Mouse (Mus musculus) macrophage (primary cell): ENCODE data around the gene Slc16a14. TPM values are rescaled to one million over a fixed set of nuclear protein-coding genes. Genes with fewer than 3 reads are reported as not detected.
"Not testable (repeated sequence)": the region's sequence is repeated elsewhere in the genome, so short reads cannot be mapped to it uniquely, and the experiment has no call there.

Experiments
- H3K27ac ChIP-seq: fragments of 350-480 bp; formaldehyde crosslinking; 2 replicates; pipeline ENCODE4 v1.9.0; 2021
- H3K36me3 ChIP-seq: fragments of 350-480 bp; formaldehyde crosslinking; 2 replicates; pipeline ENCODE4 v1.9.0; 2021; ENCODE audit errors: inconsistent target
- H3K4me3 ChIP-seq: fragments of 350-480 bp; formaldehyde crosslinking; 2 replicates; pipeline ENCODE4 v1.9.0; 2021; ENCODE audit errors: inconsistent target
- H3K79me2 ChIP-seq: fragments of 350-480 bp; formaldehyde crosslinking; 2 replicates; pipeline ENCODE4 v1.9.0; 2021; ENCODE audit errors: inconsistent target
- WGBS: methylation state at CpG from one replicate; pipeline ENCODE4 v1.1.7; 2026; ENCODE audit warnings: inconsistent platforms; ENCODE audit not compliant: missing documents; 5-methylcytosine and 5-hydroxymethylcytosine counted together
- polyA plus RNA-seq: library from polyadenylated mRNA; stranded (reverse); fragments of 250-400 nt; gene quantifications from 3 replicates; pipeline ENCODE4 v1.2.4, GENCODE M21; 2018; ENCODE audit warnings: inconsistent platforms
- total RNA-seq, 78 experiments: library from RNA; depleted of rRNA; stranded (reverse); fragments of 250-400 nt; gene quantifications; 1 replicate in 9 of 78; 2 replicates in 24 of 78; 3 replicates in 43 of 78; 4 replicates in 2 of 78; pipeline ENCODE4 v1.2.4; 2018; ENCODE audit warnings: inconsistent platforms in 56 of 78

Gene Slc16a14
- total RNA-seq (2018; cell fraction: chromatin; rRNA removed), result under 1 TPM in 9 of 26 experiments, not detected in 17; 0.16 to 0.38 (median 0.25) TPM
- total RNA-seq (2018; cell fraction: cytosol; rRNA removed), result under 1 TPM in 18 of 26 experiments, not detected in 8; 0.03 to 0.28 (median 0.07) TPM
- total RNA-seq (2018; cell fraction: nucleus; rRNA removed), result under 1 TPM in 3 of 26 experiments, not detected in 23; 0.20 to 0.77 (median 0.33) TPM
- 0.06 to 0.07 TPM in 2 of 3 replicates, not detected in the other for polyA plus RNA-seq

- Histone ChIP-seq H3K27ac (no peak within 1 kb of the TSS), H3K4me3 (peak within 1 kb of the TSS; percentile 5; the same call in 1 of the 2 replicates), H3K36me3 (no peaks in the 10 kb centered on the region), H3K79me2 (no peaks in the 10 kb centered on the region)
- WGBS, result 2% methylated on average over 58 of the region's 59 CpGs
These were observed at the start of gene Slc16a14 for GRCm38 (mm10) chr1:84934503-84935333. Slc16a14 (minus strand) TSS chr1:84935134.

DNA sequence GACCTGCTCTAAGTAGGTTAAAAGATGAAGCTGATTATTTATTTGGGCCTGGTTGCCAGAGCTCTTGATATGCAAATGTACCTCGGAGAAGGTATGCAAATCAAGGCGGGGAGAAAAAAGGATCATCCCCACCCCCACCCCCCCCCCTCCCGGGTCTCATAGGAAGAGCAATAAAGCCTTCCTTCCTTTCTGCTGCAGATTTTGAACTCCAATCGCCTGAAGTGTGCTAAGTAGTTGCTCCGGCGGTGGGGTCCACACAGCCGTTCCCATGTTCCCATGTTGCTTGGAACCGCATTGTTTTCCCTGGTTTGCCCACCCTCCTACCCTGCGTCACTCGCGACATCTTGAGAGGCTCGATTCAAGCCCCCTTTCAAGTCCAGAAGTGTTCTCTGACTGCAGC lies 26.8 kb upstream of the Slc16a14 start:
- not testable (repeated sequence) for H3K79me2 ChIP-seq, H3K27ac ChIP-seq, H3K4me3 ChIP-seq, H3K36me3 ChIP-seq
- WGBS, result 24% methylated on average over 4 of the region's 12 CpGs

DNA sequence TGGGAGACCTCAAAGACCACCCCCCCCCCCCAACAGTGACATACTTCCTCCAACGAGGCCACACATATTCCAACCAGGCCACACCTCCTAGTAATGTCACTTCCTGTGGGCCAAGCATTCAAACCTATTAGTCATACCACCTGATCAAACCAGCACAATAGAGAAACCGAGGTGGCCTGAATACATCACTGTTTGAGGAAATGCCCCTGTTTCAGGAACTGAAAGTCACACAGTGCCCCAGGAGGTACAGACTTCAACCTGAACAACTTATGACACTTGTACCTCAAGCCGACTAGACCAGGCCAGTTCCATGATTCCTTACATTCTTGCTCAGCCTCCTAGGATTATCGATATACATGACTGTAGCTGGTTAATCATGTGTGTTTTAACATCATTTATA lies 22.8 kb upstream of the Slc16a14 start:
- 93% methylated on average over 2 of the region's 4 CpGs for WGBS
- not testable (repeated sequence) for H3K4me3 ChIP-seq, H3K36me3 ChIP-seq, H3K27ac ChIP-seq, H3K79me2 ChIP-seq

DNA sequence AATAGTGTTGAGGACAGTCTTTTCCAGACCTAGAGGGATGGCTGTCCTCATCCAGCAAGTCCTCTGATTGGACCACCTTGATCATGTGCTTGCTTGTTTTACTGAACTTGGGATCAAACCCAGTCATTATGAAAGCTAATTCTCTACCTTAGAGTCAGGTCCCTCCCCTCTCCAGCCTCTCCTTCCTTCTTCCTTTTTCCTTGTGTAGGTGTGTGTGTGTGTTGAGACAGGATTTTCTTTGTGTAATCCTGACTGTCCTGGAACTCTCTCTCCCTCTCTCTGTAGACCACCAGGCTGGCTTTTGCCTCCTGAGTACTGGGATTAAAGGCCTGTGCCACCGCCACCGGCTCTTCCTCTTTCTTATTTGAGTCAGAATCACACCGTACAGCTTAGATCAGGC lies 21.8 kb upstream of the Slc16a14 start:
- 100% methylated on average over 1 of the region's 3 CpGs for whole genome bisulfite sequencing
- H3K27ac ChIP-seq, H3K79me2 ChIP-seq, H3K4me3 ChIP-seq, H3K36me3 ChIP-seq: not testable (repeated sequence)

DNA sequence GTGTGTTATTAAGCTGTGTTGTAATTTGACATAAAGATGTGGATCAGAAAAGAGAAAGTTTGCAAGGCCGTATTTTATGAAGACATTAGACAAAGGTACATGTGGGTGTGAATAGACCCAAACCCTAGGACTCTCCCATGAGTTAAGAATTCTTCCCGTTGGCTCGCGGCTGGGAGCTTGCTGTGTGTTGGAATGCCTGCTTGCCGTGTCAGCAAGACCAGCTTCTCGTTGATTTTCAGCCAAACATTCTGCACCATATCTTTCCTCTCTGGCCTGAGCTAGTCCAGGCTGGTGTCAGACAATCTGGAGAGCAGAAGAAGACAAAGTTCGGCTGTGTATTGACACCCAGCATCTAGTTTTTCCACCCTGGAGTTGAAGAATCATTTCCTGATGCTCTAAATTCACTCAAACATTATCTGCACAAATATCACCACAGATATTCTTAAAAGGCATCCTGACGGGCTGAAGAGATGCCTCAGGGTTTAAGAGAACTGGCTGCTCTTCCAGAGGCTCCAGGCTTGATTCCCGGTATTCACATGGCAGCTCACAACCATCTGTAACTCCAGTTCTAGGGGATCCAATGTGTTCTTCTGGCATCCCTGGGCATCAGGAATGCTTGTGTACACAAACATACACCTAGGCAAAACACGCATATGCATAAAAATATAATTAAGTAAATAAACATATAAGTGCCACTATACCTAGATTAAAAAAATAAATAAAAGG lies 17.7 kb upstream of the Slc16a14 start:
- no peaks in the 10 kb centered on the region for H3K79me2 ChIP-seq
- no peak overlapping the region for H3K27ac ChIP-seq
- H3K36me3 ChIP-seq, result no peaks in the 10 kb centered on the region
- WGBS, result 92% methylated on average over 10 of the region's 10 CpGs
- no peak overlapping the region for H3K4me3 ChIP-seq

GRCm38 (mm10) chr1:84951566-84951965 lies 16.6 kb upstream of the Slc16a14 start:
- WGBS, result 95% methylated on average over 3 of the region's 3 CpGs
- no peaks in the 10 kb centered on the region for H3K79me2 ChIP-seq
- no peak overlapping the region for H3K27ac ChIP-seq
- no peak overlapping the region for H3K4me3 ChIP-seq
- H3K36me3 ChIP-seq, result no peaks in the 10 kb centered on the region

DNA sequence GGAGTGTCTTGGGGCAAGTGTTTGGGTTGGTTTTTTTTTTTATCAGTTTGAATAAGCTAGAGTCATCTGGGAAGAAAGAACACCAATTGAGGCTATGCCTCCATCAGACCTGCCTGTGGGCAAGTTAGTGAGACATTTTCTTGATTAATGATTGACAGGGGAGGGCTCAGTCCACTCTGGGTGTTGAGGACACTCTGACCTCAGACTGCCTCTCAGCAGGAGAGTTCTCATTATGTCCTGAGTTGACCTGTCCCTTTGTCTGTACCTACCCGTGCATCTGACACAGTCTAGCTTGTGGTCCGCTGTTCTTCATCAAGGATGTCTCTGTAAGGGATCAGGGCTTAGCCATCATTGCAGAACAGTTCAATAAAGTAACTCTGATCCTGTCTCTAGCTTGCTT lies 12.5 kb upstream of the Slc16a14 start:
- WGBS, result 89% methylated on average over 2 of the region's 2 CpGs
- H3K79me2 ChIP-seq, result no peaks in the 10 kb centered on the region
- no peak overlapping the region for H3K4me3 ChIP-seq
- no peaks in the 10 kb centered on the region for H3K36me3 ChIP-seq
- no peak overlapping the region for H3K27ac ChIP-seq

DNA sequence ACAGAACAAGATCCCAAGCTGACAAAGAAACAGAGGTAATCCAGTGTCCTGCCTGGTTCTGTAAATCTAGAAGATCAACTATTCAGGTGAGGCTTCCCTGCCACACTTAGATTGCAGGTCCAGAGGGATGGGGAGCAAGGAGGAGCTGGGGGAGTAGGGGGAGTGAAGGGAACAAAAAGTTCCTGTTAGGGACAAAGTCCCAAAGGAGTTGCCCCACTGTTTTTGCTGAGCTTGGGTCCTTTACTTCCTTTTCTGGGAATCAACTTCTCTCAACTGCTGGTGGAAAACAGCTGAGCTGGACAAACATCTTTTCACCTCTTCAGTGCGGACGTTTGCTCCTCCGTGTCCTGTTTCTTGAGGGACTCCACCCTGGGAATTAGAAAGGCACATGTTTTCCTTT lies 11.0 kb upstream of the Slc16a14 start:
- Histone ChIP-seq H3K36me3 (no peaks in the 10 kb centered on the region), H3K27ac (no peak overlapping the region), H3K4me3 (no peak overlapping the region), H3K79me2 (no peaks in the 10 kb centered on the region)
- WGBS, result 100% methylated on average over 3 of the region's 3 CpGs

DNA sequence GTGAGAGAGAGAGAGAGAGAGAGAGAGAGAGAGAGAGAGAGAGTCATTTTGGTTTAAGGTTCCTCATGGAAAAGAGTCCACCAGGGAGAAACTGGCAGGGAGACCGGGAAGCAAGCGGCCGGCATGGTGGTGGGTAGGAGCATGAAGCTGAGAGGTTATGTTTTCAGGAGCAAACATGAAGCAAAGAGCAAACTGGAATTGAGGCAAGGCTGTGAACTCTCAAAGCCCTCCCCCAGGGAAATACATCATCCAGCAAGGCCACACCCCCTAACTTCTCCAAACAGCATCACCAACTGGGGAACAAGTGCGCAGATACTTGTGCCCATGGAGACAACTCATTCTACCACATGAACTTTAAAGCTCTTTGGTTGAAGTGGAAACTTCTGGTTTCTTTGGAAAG lies 8.6 kb upstream of the Slc16a14 start:
- Histone ChIP-seq H3K27ac (no peak overlapping the region), H3K79me2 (no peaks in the 10 kb centered on the region), H3K4me3 (no peak overlapping the region), H3K36me3 (no peaks in the 10 kb centered on the region)
- 93% methylated on average over 4 of the region's 4 CpGs for WGBS

- H3K27ac ChIP-seq, result no peak overlapping the region
- H3K79me2 ChIP-seq, result no peaks in the 10 kb centered on the region
- no peaks in the 10 kb centered on the region for H3K36me3 ChIP-seq
These were observed 7.7 kb upstream of the Slc16a14 start for GRCm38 (mm10) chr1:84942666-84943065.

GRCm38 (mm10) chr1:84940322-84940721 lies 5.4 kb upstream of the Slc16a14 start:
- 91% methylated on average over 2 of the region's 2 CpGs for WGBS
- H3K36me3 ChIP-seq, result no peaks in the 10 kb centered on the region
- H3K27ac ChIP-seq, result no peak overlapping the region
- H3K4me3 ChIP-seq, result no peak overlapping the region
- H3K79me2 ChIP-seq, result no peaks in the 10 kb centered on the region

More at GRCm38 (mm10) chr1:84942666-84943065, 7.7 kb upstream of the Slc16a14 start:
- no peak overlapping the region for H3K4me3 ChIP-seq

- no peaks in the 10 kb centered on the region for H3K36me3 ChIP-seq
- H3K79me2 ChIP-seq, result no peaks in the 10 kb centered on the region
- no peak overlapping the region for H3K27ac ChIP-seq
- no peak overlapping the region for H3K4me3 ChIP-seq
- WGBS, result 79% methylated on average over 4 of the region's 4 CpGs
These were observed 4.5 kb upstream of the Slc16a14 start for GRCm38 (mm10) chr1:84939466-84939865.

- no peaks in the 10 kb centered on the region for H3K79me2 ChIP-seq
- 92% methylated on average over 19 of the region's 19 CpGs for WGBS
These were observed 2.0 kb upstream of the Slc16a14 start for GRCm38 (mm10) chr1:84936716-84937510.

DNA sequence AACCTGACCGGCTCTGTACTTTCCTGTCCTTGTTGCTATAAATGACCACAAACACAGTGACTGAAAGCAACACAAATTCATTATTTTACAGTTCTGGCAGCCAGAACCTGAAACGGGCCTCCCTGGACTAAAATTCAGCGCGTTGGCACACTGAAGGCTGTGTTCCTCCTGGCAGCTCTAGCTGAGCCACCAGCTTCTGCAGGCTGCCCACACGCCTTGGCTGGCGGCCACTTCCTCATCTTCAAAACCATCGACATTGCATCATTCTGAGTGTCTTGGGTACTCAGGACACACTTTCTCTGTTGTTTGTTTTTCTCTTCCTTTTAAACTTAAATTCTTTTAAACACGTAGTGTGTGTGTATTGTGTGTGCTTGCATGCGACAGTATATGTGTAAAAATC lies 734 bp upstream of the Slc16a14 start:
- no peaks in the 10 kb centered on the region for H3K79me2 ChIP-seq
- H3K36me3 ChIP-seq, result no peaks in the 10 kb centered on the region
- no peak overlapping the region for H3K4me3 ChIP-seq
- WGBS, result 2% methylated on average over 9 of the region's 9 CpGs
- no peak overlapping the region for H3K27ac ChIP-seq

More at GRCm38 (mm10) chr1:84936716-84937510, 2.0 kb upstream of the Slc16a14 start:
- H3K4me3 ChIP-seq, result no peak overlapping the region
- no peak overlapping the region for H3K27ac ChIP-seq
- no peaks in the 10 kb centered on the region for H3K36me3 ChIP-seq
